Mouse (Mus musculus) megakaryocyte, embryonic 14.5 days (primary cell): ENCODE data around the gene N4bp2l2. TPM values are rescaled to one million over a fixed set of nuclear protein-coding genes. Genes with fewer than 3 reads are reported as not detected.
"Not testable (repeated sequence)": the region's sequence is repeated elsewhere in the genome, so short reads cannot be mapped to it uniquely, and the experiment has no call there.

Source experiments
- H3K27me3 ChIP-seq: replicated peaks from 2 replicates; pipeline ENCODE3; 2012; ENCODE audit warnings: inconsistent platforms
- H3K36me3 ChIP-seq: replicated peaks from 2 replicates; pipeline ENCODE3; 2012; ENCODE audit warnings: low read length, inconsistent platforms, mixed read lengths
- H3K4me1 ChIP-seq: 2 replicates; pipeline ENCODE4 v1.6.1; 2012; ENCODE audit warnings: inconsistent platforms
- H3K4me3 ChIP-seq: replicated peaks from 2 replicates; pipeline ENCODE3; 2012; ENCODE audit warnings: moderate library complexity, mild to moderate bottlenecking, inconsistent platforms
- H3K9me3 ChIP-seq: 2 replicates; pipeline ENCODE4 v1.6.1; 2012; ENCODE audit warnings: inconsistent platforms
- FLI1 ChIP-seq: IDR thresholded peaks from 2 replicates; pipeline ENCODE4 v1.6.1; 2012; ENCODE audit warnings: low read length, inconsistent platforms, mixed read lengths
- GATA1 ChIP-seq: IDR thresholded peaks from 3 replicates; pipeline ENCODE4 v1.6.1; 2012; ENCODE audit warnings: mixed read lengths, low read length, inconsistent platforms, borderline replicate concordance
- polyA plus RNA-seq: library from polyadenylated mRNA; stranded (reverse); fragments of >175 nt; gene quantifications from 2 replicates; pipeline ENCODE4 v1.2.3, GENCODE M21; 2012; ENCODE audit warnings: low replicate concordance; ENCODE audit not compliant: insufficient read depth

Gene N4bp2l2
- polyA plus RNA-seq, 1 experiment, result 21.8 TPM

- TF ChIP-seq FLI1 (no peak), GATA1 (no peak)
- Histone ChIP-seq H3K27me3 (no peaks in the 10 kb centered on the region), H3K9me3 (no peaks in the 10 kb centered on the region), H3K36me3 (no peaks in the 10 kb centered on the region), H3K4me1 (peaks cover 29% of the 10 kb centered on the region), H3K4me3 (peak overlapping the region; percentile 98)
Measured at GRCm38 (mm10) chr5:150673880-150674621, 8.1 kb upstream of the N4bp2l2 start.

- TF ChIP-seq FLI1, result no peak
- TF ChIP-seq GATA1, result no peak
- no peaks in the 10 kb centered on the region for H3K36me3 ChIP-seq
- H3K27me3 ChIP-seq, result peaks cover 3% of the 10 kb centered on the region
- H3K4me3 ChIP-seq, result peak within 1 kb of the TSS; percentile 98
- H3K4me1 ChIP-seq, result peaks cover 25% of the 10 kb centered on the region
- H3K9me3 ChIP-seq, result no peaks in the 10 kb centered on the region
Measured at GRCm38 (mm10) chr5:150673153-150673835, 7.3 kb upstream of the N4bp2l2 start, which contains the start of gene Pds5b. TSS of gene Pds5b (plus strand) at chr5:150673739.

- H3K4me3 ChIP-seq, result no peak overlapping the region
- H3K4me1 ChIP-seq, result peaks cover 25% of the 10 kb centered on the region
- peaks cover 3% of the 10 kb centered on the region for H3K27me3 ChIP-seq
- H3K36me3 ChIP-seq, result no peaks in the 10 kb centered on the region
- no peaks in the 10 kb centered on the region for H3K9me3 ChIP-seq
- no peak for TF ChIP-seq FLI1
- no peak for TF ChIP-seq GATA1
Measured at GRCm38 (mm10) chr5:150672343-150672742, 6.4 kb upstream of the N4bp2l2 start.

- Histone ChIP-seq H3K36me3 (no peaks in the 10 kb centered on the region), H3K27me3 (peaks cover 3% of the 10 kb centered on the region), H3K4me3 (no peak overlapping the region)
Measured at GRCm38 (mm10) chr5:150668731-150669130, 2.7 kb upstream of the N4bp2l2 start.

GRCm38 (mm10) chr5:150665132-150665954 lies 640 bp downstream of the N4bp2l2 start:
- H3K27me3 ChIP-seq, result peaks cover 3% of the 10 kb centered on the region
- peak overlapping the region; percentile 97 for H3K4me3 ChIP-seq
- no peak for TF ChIP-seq FLI1
- TF ChIP-seq GATA1, result no peak
- peaks cover 30% of the 10 kb centered on the region for H3K4me1 ChIP-seq
- H3K9me3 ChIP-seq, result no peaks in the 10 kb centered on the region
- H3K36me3 ChIP-seq, result peaks cover 22% of the 10 kb centered on the region

More at GRCm38 (mm10) chr5:150668731-150669130, 2.7 kb upstream of the N4bp2l2 start:
- Histone ChIP-seq H3K9me3 (no peaks in the 10 kb centered on the region), H3K4me1 (peaks cover 18% of the 10 kb centered on the region)
- TF ChIP-seq FLI1 (no peak), GATA1 (no peak)

GRCm38 (mm10) chr5:150664794-150665131 lies 1.2 kb downstream of the N4bp2l2 start:
- no peak for TF ChIP-seq FLI1
- no peak for TF ChIP-seq GATA1
- Histone ChIP-seq H3K4me3 (peak overlapping the region; percentile 97), H3K36me3 (peaks cover 26% of the 10 kb centered on the region), H3K27me3 (peaks cover 3% of the 10 kb centered on the region), H3K4me1 (peaks cover 27% of the 10 kb centered on the region), H3K9me3 (no peaks in the 10 kb centered on the region)

GRCm38 (mm10) chr5:150663926-150664325 lies 2.1 kb downstream of the N4bp2l2 start:
- Histone ChIP-seq H3K4me1 (peaks cover 28% of the 10 kb centered on the region), H3K4me3 (peak overlapping the region; percentile 97), H3K36me3 (peaks cover 28% of the 10 kb centered on the region)
- H3K27me3 ChIP-seq, H3K9me3 ChIP-seq: not testable (repeated sequence)

GRCm38 (mm10) chr5:150660296-150660695 lies 5.7 kb downstream of the N4bp2l2 start:
- Histone ChIP-seq H3K36me3 (peaks cover 50% of the 10 kb centered on the region), H3K4me1 (peaks cover 51% of the 10 kb centered on the region)
- not testable (repeated sequence) for H3K9me3 ChIP-seq, H3K4me3 ChIP-seq, H3K27me3 ChIP-seq

- peaks cover 57% of the 10 kb centered on the region for H3K4me1 ChIP-seq
- H3K9me3 ChIP-seq, H3K4me3 ChIP-seq, H3K27me3 ChIP-seq: not testable (repeated sequence)
- H3K36me3 ChIP-seq, result peaks cover 58% of the 10 kb centered on the region
Measured at GRCm38 (mm10) chr5:150659425-150659824, 6.6 kb downstream of the N4bp2l2 start.

- no peak for TF ChIP-seq GATA1
- TF ChIP-seq FLI1, result no peak
Measured at GRCm38 (mm10) chr5:150654548-150654947, 11.4 kb downstream of the N4bp2l2 start.

More at GRCm38 (mm10) chr5:150654548-150654947, 11.4 kb downstream of the N4bp2l2 start:
- peaks cover 32% of the 10 kb centered on the region for H3K4me1 ChIP-seq
- H3K36me3 ChIP-seq, result peaks cover 57% of the 10 kb centered on the region
- no peak overlapping the region for H3K4me3 ChIP-seq
- H3K27me3 ChIP-seq, result no peaks in the 10 kb centered on the region
- no peaks in the 10 kb centered on the region for H3K9me3 ChIP-seq
